Mouse (Mus musculus): ENCODE results near the gene Uggt1. TPM values are rescaled to one million over a fixed set of nuclear protein-coding genes. Genes with fewer than 3 reads are reported as not detected.

The Uggt1 gene
- polyA plus RNA-seq, 2 experiments = 5.8 to 25.5 TPM

DNA sequence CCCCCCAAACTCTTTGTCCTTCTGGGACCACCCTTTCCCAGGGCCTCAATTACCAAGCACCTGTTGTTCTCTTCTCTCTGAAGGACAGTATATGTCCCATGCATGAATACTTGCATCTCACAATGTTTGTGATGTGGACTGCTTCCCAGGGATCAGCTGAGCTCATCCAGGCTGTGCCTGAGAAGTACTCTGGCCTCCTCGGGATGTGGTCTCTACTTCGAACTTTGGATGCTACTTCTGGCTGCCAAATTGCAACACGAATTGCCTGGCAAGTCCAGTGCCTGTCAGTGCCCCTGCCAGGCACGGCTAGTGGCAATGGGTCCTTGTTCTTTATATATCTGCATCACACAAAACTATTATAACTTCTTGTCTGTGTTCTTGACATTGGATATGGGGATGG is 134.5 kb downstream of the Uggt1 start:
- Histone ChIP-seq H3K9ac (replicated peaks) (no peak overlapping the region), H3K4me2 (ENCODE audit: low read depth) (no peak overlapping the region), H3K36me3 (replicated peaks; ENCODE audit: control insufficient read depth, insufficient read depth, low read depth) (peaks cover 18% of the 10 kb centered on the region), H3K27me3 (ENCODE audit: control insufficient read depth, insufficient read depth, low read length) (no peaks in the 10 kb centered on the region; the same call in 1 of the 2 replicates), H3K27ac (no peak overlapping the region), H3K4me3 (ENCODE audit: insufficient read depth in 1 of 2, low read depth in 2 of 2, low read length in 2 of 2) (no peak overlapping the region), H3K9me3 (ENCODE audit: control insufficient read depth, low read length) (no peaks in the 10 kb centered on the region), H3K4me1 (replicated peaks; ENCODE audit: control insufficient read depth in 2 of 2, insufficient read depth in 2 of 2, low read length in 1 of 2) (no peaks in the 10 kb centered on the region)
- ATAC-seq (ENCODE audit: insufficient read depth) (no peak), DNase-seq (ENCODE audit: low read depth in 3 of 3, low spot score in 3 of 3) (no peak)
- 61% methylated on average over 4 of the region's 4 CpGs for WGBS (ENCODE audit: insufficient replicate concordance)
- TF ChIP-seq EP300 (IDR thresholded peaks at IDR 0.05; ENCODE audit: low read depth) (no peak), CTCF (IDR thresholded peaks at IDR 0.05; ENCODE audit: low read depth) (no peak)

DNA sequence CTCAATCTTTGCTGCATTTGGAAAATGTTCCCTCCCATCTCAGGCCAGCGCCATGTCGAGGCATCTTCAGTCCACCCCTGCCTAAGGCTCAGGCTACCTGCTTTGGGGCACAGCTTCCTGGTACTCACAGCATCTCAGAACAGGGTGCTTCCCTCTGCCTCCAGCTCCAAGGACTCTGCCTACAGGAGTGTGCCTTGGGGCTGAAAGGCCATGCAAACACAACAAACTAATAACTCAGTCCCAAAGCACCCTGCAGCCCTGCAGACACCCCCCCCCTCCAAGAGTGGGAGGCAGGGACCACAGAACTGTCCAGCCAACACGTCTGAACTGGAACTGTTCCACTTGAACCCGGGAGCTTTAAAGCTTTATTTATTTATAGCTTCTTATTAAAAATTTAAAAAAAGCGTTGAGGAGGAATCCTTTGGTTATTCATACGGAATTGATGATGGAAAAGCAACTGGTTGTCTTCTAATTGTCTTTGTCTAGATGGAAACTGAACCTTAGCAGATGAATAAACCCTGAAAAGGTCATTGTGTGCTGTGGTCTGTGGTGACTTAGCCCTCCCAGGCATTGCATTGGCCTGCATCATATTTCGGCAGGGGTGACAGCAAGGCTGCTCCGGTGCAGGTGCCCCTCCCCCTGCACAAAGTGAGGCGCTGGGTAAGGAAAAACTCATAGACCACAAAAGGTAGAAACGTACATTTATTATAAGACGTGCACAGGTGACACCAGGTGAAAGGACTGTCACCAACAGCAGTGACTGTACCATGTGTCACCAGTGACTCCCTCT is 138.4 kb downstream of the Uggt1 start:
- Histone ChIP-seq H3K27ac (no peak overlapping the region), H3K4me2 (ENCODE audit: low read depth) (no peak overlapping the region), H3K9me3 (ENCODE audit: control insufficient read depth, low read length) (no peaks in the 10 kb centered on the region), H3K4me3 (ENCODE audit: insufficient read depth in 1 of 2, low read depth in 2 of 2, low read length in 2 of 2) (no peak overlapping the region), H3K36me3 (replicated peaks; ENCODE audit: control insufficient read depth, insufficient read depth, low read depth) (peaks cover 55% of the 10 kb centered on the region), H3K9ac (replicated peaks) (no peak overlapping the region), H3K27me3 (ENCODE audit: control insufficient read depth, insufficient read depth, low read length) (no peaks in the 10 kb centered on the region), H3K4me1 (replicated peaks; ENCODE audit: control insufficient read depth in 2 of 2, insufficient read depth in 2 of 2, low read length in 1 of 2) (peaks cover 0 to 4% of the 10 kb centered on the region in 2 experiments; a peak in 2 of 4 replicates)
- TF ChIP-seq EP300 (IDR thresholded peaks at IDR 0.05; ENCODE audit: low read depth) = no peak
- no peak for TF ChIP-seq CTCF (IDR thresholded peaks at IDR 0.05; ENCODE audit: low read depth)
- 89% methylated on average over 11 of the region's 11 CpGs for WGBS (ENCODE audit: insufficient replicate concordance)
- ATAC-seq (ENCODE audit: insufficient read depth) = no peak
- DNase-seq (ENCODE audit: low read depth in 3 of 3, low spot score in 3 of 3) = no peak

DNA sequence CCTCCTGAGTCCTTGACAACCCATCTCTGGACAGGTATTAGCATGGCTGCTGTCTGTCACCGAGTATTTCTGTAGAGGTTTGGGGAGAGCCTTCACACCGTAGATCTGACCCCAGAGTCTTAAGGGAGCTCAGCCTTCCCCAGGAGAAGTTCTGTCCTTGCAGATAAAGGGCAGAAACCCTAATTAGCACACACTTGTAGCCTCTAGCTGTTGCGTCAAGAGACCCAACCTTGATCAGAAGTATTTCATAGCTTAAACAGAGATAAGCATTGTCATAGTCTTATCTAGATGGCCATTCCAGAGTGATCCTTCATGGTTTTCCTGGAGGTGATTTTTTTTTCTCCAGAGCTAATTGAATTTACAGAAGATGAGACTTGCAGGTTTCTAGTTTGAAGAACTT is 144.1 kb downstream of the Uggt1 start:
- Histone ChIP-seq H3K9ac (replicated peaks) (no peak overlapping the region; the same call in 1 of the 2 replicates), H3K36me3 (replicated peaks; ENCODE audit: control insufficient read depth, insufficient read depth, low read depth) (peaks cover 71% of the 10 kb centered on the region), H3K4me2 (ENCODE audit: low read depth) (no peak overlapping the region), H3K4me1 (replicated peaks; ENCODE audit: control insufficient read depth in 2 of 2, insufficient read depth in 2 of 2, low read length in 1 of 2) (peaks cover 30 to 53% of the 10 kb centered on the region in 2 experiments), H3K27ac (peak overlapping the region; percentile 12), H3K27me3 (ENCODE audit: control insufficient read depth, insufficient read depth, low read length) (no peaks in the 10 kb centered on the region), H3K4me3 (ENCODE audit: insufficient read depth in 1 of 2, low read depth in 2 of 2, low read length in 2 of 2) (no peak overlapping the region), H3K9me3 (ENCODE audit: control insufficient read depth, low read length) (no peaks in the 10 kb centered on the region)
- TF ChIP-seq CTCF (IDR thresholded peaks at IDR 0.05; ENCODE audit: low read depth) = no peak
- TF ChIP-seq EP300 (IDR thresholded peaks at IDR 0.05; ENCODE audit: low read depth) = no peak
- WGBS (ENCODE audit: insufficient replicate concordance) = 36% methylated on average over 3 of the region's 3 CpGs
- DNase-seq (ENCODE audit: low read depth in 3 of 3, low spot score in 3 of 3) (no peak), ATAC-seq (ENCODE audit: insufficient read depth) (no peak)

DNA sequence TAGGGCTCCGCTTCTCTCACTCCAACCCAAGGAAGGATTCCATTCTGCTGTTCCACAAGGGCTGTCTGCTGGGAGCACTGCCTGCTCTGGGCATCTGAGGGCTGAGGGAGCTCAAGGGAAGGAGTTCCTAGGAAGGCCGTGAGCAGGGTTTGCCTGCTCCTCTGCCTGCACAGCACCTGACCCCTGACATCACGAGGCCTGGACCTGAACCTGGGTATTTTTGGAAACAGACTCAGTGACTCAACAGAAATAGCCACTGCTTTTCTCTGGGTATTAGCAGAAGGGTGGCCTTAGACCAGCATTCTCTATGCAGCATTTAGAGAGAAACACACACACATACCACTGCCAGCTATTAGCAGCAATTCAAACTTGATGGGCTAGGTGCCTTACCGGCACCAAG is 146.1 kb downstream of the Uggt1 start:
- TF ChIP-seq CTCF (IDR thresholded peaks at IDR 0.05; ENCODE audit: low read depth) (no peak), EP300 (IDR thresholded peaks at IDR 0.05; ENCODE audit: low read depth) (no peak)
- ATAC-seq (ENCODE audit: insufficient read depth) = no peak
- DNase-seq (ENCODE audit: low read depth in 3 of 3, low spot score in 3 of 3) = no peak
- H3K9me3 ChIP-seq (ENCODE audit: control insufficient read depth, low read length) = no peaks in the 10 kb centered on the region
- 90% methylated on average over 4 of the region's 4 CpGs for WGBS (ENCODE audit: insufficient replicate concordance)
- H3K27me3 ChIP-seq (ENCODE audit: control insufficient read depth, insufficient read depth, low read length) = no peaks in the 10 kb centered on the region
- H3K4me3 ChIP-seq (ENCODE audit: insufficient read depth in 1 of 2, low read depth in 2 of 2, low read length in 2 of 2) = no peak overlapping the region
- H3K36me3 ChIP-seq (replicated peaks; ENCODE audit: control insufficient read depth, insufficient read depth, low read depth) = peaks cover 71% of the 10 kb centered on the region
- H3K9ac ChIP-seq (replicated peaks) = peak overlapping the region; percentile 3; the same call in 1 of the 2 replicates
- H3K4me2 ChIP-seq (ENCODE audit: low read depth) = no peak overlapping the region
- H3K4me1 ChIP-seq (replicated peaks; ENCODE audit: control insufficient read depth in 2 of 2, insufficient read depth in 2 of 2, low read length in 1 of 2) = peaks cover 50 to 72% of the 10 kb centered on the region in 2 experiments
- H3K27ac ChIP-seq = peak overlapping the region; percentile 99

DNA sequence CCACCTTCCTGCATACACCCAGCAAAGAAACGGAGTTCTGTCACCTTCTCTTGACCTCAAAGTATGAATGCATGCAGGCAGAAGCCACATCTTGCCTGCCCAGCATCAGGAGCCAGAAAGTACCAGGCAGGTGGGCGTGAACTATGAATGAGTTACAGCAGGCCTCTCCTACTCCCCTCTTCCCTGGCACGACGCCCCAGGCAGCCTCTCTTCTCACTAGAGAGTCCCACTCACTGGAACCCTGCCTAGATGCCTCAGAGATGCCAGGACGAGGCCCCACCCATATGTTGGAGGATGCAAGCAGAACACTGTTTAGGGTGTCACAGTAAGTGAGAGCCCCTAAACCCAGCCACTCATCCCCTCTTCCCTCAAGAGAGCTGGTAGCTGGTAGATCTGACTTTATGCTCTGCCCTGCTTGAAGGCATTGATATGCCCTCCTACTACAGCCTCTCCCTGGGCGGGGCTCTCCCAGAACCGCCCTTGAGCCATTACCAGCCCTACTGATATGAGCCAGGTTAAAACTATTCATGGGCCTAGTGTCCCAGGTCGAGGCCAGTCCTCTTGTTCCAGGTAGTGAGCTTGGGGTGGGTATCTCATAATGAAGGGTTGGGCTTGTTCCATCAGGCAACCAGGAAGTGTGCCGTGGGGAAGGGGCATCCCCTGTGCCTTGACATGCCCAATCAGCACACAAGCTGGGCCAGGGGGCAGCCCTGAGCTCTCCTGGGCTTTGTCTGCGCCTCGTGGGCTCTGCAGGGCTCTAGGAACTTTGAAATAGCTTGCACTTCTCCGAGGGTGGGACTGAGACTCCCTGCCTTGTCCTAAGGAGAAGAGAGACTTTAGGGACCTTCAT is 148.9 kb downstream of the Uggt1 start:
- DNase-seq (ENCODE audit: low read depth in 3 of 3, low spot score in 3 of 3) (peak; percentile 79 to 85 (median 82)), ATAC-seq (ENCODE audit: insufficient read depth) (peak; percentile 76)
- 45% methylated on average over 12 of the region's 12 CpGs for WGBS (ENCODE audit: insufficient replicate concordance)
- H3K4me2 ChIP-seq (ENCODE audit: low read depth) = peak overlapping the region; percentile 71
- peak; percentile 74 for TF ChIP-seq EP300 (IDR thresholded peaks at IDR 0.05; ENCODE audit: low read depth)
- peak; percentile 32; the same call in 1 of the 2 replicates for TF ChIP-seq CTCF (IDR thresholded peaks at IDR 0.05; ENCODE audit: low read depth)
- peak overlapping the region in 1 of 2 experiments; percentile 26; a peak in 2 of 4 replicates for H3K4me3 ChIP-seq (ENCODE audit: insufficient read depth in 1 of 2, low read depth in 2 of 2, low read length in 2 of 2)
- H3K9ac ChIP-seq (replicated peaks) = peak overlapping the region; percentile 80
- no peaks in the 10 kb centered on the region for H3K9me3 ChIP-seq (ENCODE audit: control insufficient read depth, low read length)
- H3K4me1 ChIP-seq (replicated peaks; ENCODE audit: control insufficient read depth in 2 of 2, insufficient read depth in 2 of 2, low read length in 1 of 2) = peaks cover 73 to 91% of the 10 kb centered on the region in 2 experiments
- peaks cover 60% of the 10 kb centered on the region for H3K36me3 ChIP-seq (replicated peaks; ENCODE audit: control insufficient read depth, insufficient read depth, low read depth)
- H3K27me3 ChIP-seq (ENCODE audit: control insufficient read depth, insufficient read depth, low read length) = no peaks in the 10 kb centered on the region
- H3K27ac ChIP-seq = peak overlapping the region; percentile 99

All from liver, embryonic 14.5 days (tissue).